Mouse (Mus musculus): Measurements from ENCODE around the gene Ptgr1. TPM values are rescaled to one million over a fixed set of nuclear protein-coding genes. Genes with fewer than 3 reads are reported as not detected.
A peak's percentile ranks its signal among the peaks of the same experiment; 100 is the strongest.

Gene Ptgr1
- total RNA-seq, 1 experiment = 14.4 TPM

- TF ChIP-seq CHD2 (IDR thresholded peaks at IDR 0.05; ENCODE audit: low read depth, low read length) (no peak), ZNF384 (IDR thresholded peaks at IDR 0.05; ENCODE audit: low read depth, low read length) (no peak), ZC3H11A (IDR thresholded peaks at IDR 0.05; ENCODE audit: borderline replicate concordance, low read depth, low read length) (no peak), MAFK (IDR thresholded peaks at IDR 0.05; ENCODE audit: insufficient read depth, low read depth, low read length) (no peak), HCFC1 (IDR thresholded peaks at IDR 0.05; ENCODE audit: borderline replicate concordance, insufficient read depth, low read length) (no peak)
- Histone ChIP-seq H3K4me1 (ENCODE audit: control insufficient read depth in 2 of 2, insufficient read depth in 2 of 2, low read length in 2 of 2, poor library complexity in 1 of 2) (no peaks in the 10 kb centered on the region; a peak in 1 of 4 replicates), H3K36me3 (ENCODE audit: control insufficient read depth, insufficient read depth, low read length, poor library complexity, severe bottlenecking) (no peaks in the 10 kb centered on the region), H3K9me3 (ENCODE audit: control insufficient read depth, insufficient read depth, low read depth, low read length) (no peaks in the 10 kb centered on the region), H3K9ac (ENCODE audit: insufficient read depth, low read depth, low read length, poor library complexity, severe bottlenecking) (no peak overlapping the region), H3K4me3 (ENCODE audit: insufficient read depth in 1 of 2, low read depth in 1 of 2, low read length in 2 of 2, poor library complexity in 1 of 2, severe bottlenecking in 1 of 2) (peak overlapping the region; percentile 66 to 76), H3K27ac (ENCODE audit: insufficient read depth, low read depth, low read length, poor library complexity, severe bottlenecking) (no peak overlapping the region)
- in situ Hi-C loops (cut with MboI; ENCODE audit: low sequenced_read_pairs in 2 of 2, unreplicated experiment in 2 of 2) = no loop called here
- DNase-seq (ENCODE audit: low read depth, low spot score) = no peak
Observed at GRCm38 (mm10) chr4:58944206-58944553, 42.7 kb downstream of the Ptgr1 start.

- TF ChIP-seq ZNF384 (IDR thresholded peaks at IDR 0.05; ENCODE audit: low read depth, low read length) (no peak), CHD2 (IDR thresholded peaks at IDR 0.05; ENCODE audit: low read depth, low read length) (no peak), MAFK (IDR thresholded peaks at IDR 0.05; ENCODE audit: insufficient read depth, low read depth, low read length) (no peak), HCFC1 (IDR thresholded peaks at IDR 0.05; ENCODE audit: borderline replicate concordance, insufficient read depth, low read length) (no peak; the same call in 1 of the 2 replicates), ZC3H11A (IDR thresholded peaks at IDR 0.05; ENCODE audit: borderline replicate concordance, low read depth, low read length) (no peak)
- Histone ChIP-seq H3K9me3 (ENCODE audit: control insufficient read depth, insufficient read depth, low read depth, low read length) (no peaks in the 10 kb centered on the region), H3K9ac (ENCODE audit: insufficient read depth, low read depth, low read length, poor library complexity, severe bottlenecking) (peak within 1 kb of the TSS; percentile 71), H3K4me1 (ENCODE audit: control insufficient read depth in 2 of 2, insufficient read depth in 2 of 2, low read length in 2 of 2, poor library complexity in 1 of 2) (no peaks in the 10 kb centered on the region; a peak in 1 of 4 replicates), H3K4me3 (ENCODE audit: insufficient read depth in 1 of 2, low read depth in 1 of 2, low read length in 2 of 2, poor library complexity in 1 of 2, severe bottlenecking in 1 of 2) (peak within 1 kb of the TSS; percentile 66 to 76), H3K36me3 (ENCODE audit: control insufficient read depth, insufficient read depth, low read length, poor library complexity, severe bottlenecking) (no peaks in the 10 kb centered on the region), H3K27ac (ENCODE audit: insufficient read depth, low read depth, low read length, poor library complexity, severe bottlenecking) (no peak within 1 kb of the TSS)
- DNase-seq (ENCODE audit: low read depth, low spot score) = peak; percentile 59
- in situ Hi-C loops (cut with MboI; ENCODE audit: low sequenced_read_pairs in 2 of 2, unreplicated experiment in 2 of 2) = no loop called here
Observed at GRCm38 (mm10) chr4:58943420-58944205, 43.3 kb downstream of the Ptgr1 start, which contains the start of gene Zkscan16. TSS of gene Zkscan16 (plus strand) at chr4:58943628.

- no peak overlapping the region; a peak in 2 of 4 replicates for H3K4me3 ChIP-seq (ENCODE audit: insufficient read depth in 1 of 2, low read depth in 1 of 2, low read length in 2 of 2, poor library complexity in 1 of 2, severe bottlenecking in 1 of 2)
Observed at GRCm38 (mm10) chr4:58942942-58943341, 44.0 kb downstream of the Ptgr1 start.

GRCm38 (mm10) chr4:58941638-58942037 is 45.3 kb downstream of the Ptgr1 start:
- TF ChIP-seq HCFC1 (IDR thresholded peaks at IDR 0.05; ENCODE audit: borderline replicate concordance, insufficient read depth, low read length) = no peak
- no peak for TF ChIP-seq ZNF384 (IDR thresholded peaks at IDR 0.05; ENCODE audit: low read depth, low read length)
- TF ChIP-seq CHD2 (IDR thresholded peaks at IDR 0.05; ENCODE audit: low read depth, low read length) = no peak
- no peak for TF ChIP-seq ZC3H11A (IDR thresholded peaks at IDR 0.05; ENCODE audit: borderline replicate concordance, low read depth, low read length)
- TF ChIP-seq MAFK (IDR thresholded peaks at IDR 0.05; ENCODE audit: insufficient read depth, low read depth, low read length) = no peak
- H3K4me1 ChIP-seq (ENCODE audit: control insufficient read depth in 2 of 2, insufficient read depth in 2 of 2, low read length in 2 of 2, poor library complexity in 1 of 2) = no peaks in the 10 kb centered on the region; a peak in 1 of 4 replicates
- no peak for DNase-seq (ENCODE audit: low read depth, low spot score)
- no peak overlapping the region for H3K9ac ChIP-seq (ENCODE audit: insufficient read depth, low read depth, low read length, poor library complexity, severe bottlenecking)
- no peaks in the 10 kb centered on the region for H3K9me3 ChIP-seq (ENCODE audit: control insufficient read depth, insufficient read depth, low read depth, low read length)
- in situ Hi-C loops (cut with MboI; ENCODE audit: low sequenced_read_pairs in 2 of 2, unreplicated experiment in 2 of 2) = no loop called here
- no peaks in the 10 kb centered on the region for H3K36me3 ChIP-seq (ENCODE audit: control insufficient read depth, insufficient read depth, low read length, poor library complexity, severe bottlenecking)
- no peak overlapping the region for H3K27ac ChIP-seq (ENCODE audit: insufficient read depth, low read depth, low read length, poor library complexity, severe bottlenecking)
- no peak overlapping the region for H3K4me3 ChIP-seq (ENCODE audit: insufficient read depth in 1 of 2, low read depth in 1 of 2, low read length in 2 of 2, poor library complexity in 1 of 2, severe bottlenecking in 1 of 2)

More at GRCm38 (mm10) chr4:58942942-58943341, 44.0 kb downstream of the Ptgr1 start:
- no peak for DNase-seq (ENCODE audit: low read depth, low spot score)
- TF ChIP-seq MAFK (IDR thresholded peaks at IDR 0.05; ENCODE audit: insufficient read depth, low read depth, low read length) (no peak), ZC3H11A (IDR thresholded peaks at IDR 0.05; ENCODE audit: borderline replicate concordance, low read depth, low read length) (no peak), CHD2 (IDR thresholded peaks at IDR 0.05; ENCODE audit: low read depth, low read length) (no peak), ZNF384 (IDR thresholded peaks at IDR 0.05; ENCODE audit: low read depth, low read length) (no peak), HCFC1 (IDR thresholded peaks at IDR 0.05; ENCODE audit: borderline replicate concordance, insufficient read depth, low read length) (no peak)
- Histone ChIP-seq H3K9me3 (ENCODE audit: control insufficient read depth, insufficient read depth, low read depth, low read length) (no peaks in the 10 kb centered on the region), H3K27ac (ENCODE audit: insufficient read depth, low read depth, low read length, poor library complexity, severe bottlenecking) (no peak overlapping the region), H3K36me3 (ENCODE audit: control insufficient read depth, insufficient read depth, low read length, poor library complexity, severe bottlenecking) (no peaks in the 10 kb centered on the region), H3K9ac (ENCODE audit: insufficient read depth, low read depth, low read length, poor library complexity, severe bottlenecking) (no peak overlapping the region), H3K4me1 (ENCODE audit: control insufficient read depth in 2 of 2, insufficient read depth in 2 of 2, low read length in 2 of 2, poor library complexity in 1 of 2) (no peaks in the 10 kb centered on the region; a peak in 1 of 4 replicates)
- in situ Hi-C loops (cut with MboI; ENCODE audit: low sequenced_read_pairs in 2 of 2, unreplicated experiment in 2 of 2) = no loop called here
